Mouse (Mus musculus) hindbrain, embryonic 13.5 days (tissue): ENCODE measurements around the gene Olfr1293-ps. TPM values are rescaled to one million over a fixed set of nuclear protein-coding genes. Genes with fewer than 3 reads are reported as not detected.

Experiments used
- ATAC-seq: fragments of 200-750 bp; cut with Nextera tagmentation; 2 replicates; pipeline ENCODE4 v1.8.0; 2017; ENCODE audit warnings: moderate TSS enrichment; ENCODE audit not compliant: low FRiP score
- H3K27ac ChIP-seq: fragments of 300-500 bp; sonication (generic); 2 replicates; pipeline ENCODE4 v1.5.1; 2015; ENCODE audit warnings: inconsistent platforms, mild to moderate bottlenecking, moderate library complexity
- H3K27me3 ChIP-seq: fragments of 300-500 bp; sonication (generic); 2 replicates; pipeline ENCODE4 v1.6.1; 2015; ENCODE audit warnings: mild to moderate bottlenecking, inconsistent platforms
- H3K36me3 ChIP-seq: fragments of 300-500 bp; sonication (generic); 2 replicates; pipeline ENCODE4 v1.6.1; 2015; ENCODE audit warnings: mild to moderate bottlenecking, inconsistent platforms
- H3K4me1 ChIP-seq: fragments of 300-500 bp; sonication (generic); replicated peaks from 2 replicates; pipeline ENCODE4 v1.6.1; 2015; ENCODE audit warnings: inconsistent platforms
- H3K4me2 ChIP-seq: fragments of 300-500 bp; sonication (generic); 2 replicates; pipeline ENCODE4 v1.6.1; 2015; ENCODE audit warnings: inconsistent platforms, mild to moderate bottlenecking, moderate library complexity
- H3K4me3 ChIP-seq: fragments of 300-500 bp; sonication (generic); 2 replicates; pipeline ENCODE4 v1.5.1; 2015; ENCODE audit warnings: mild to moderate bottlenecking, inconsistent platforms
- H3K9ac ChIP-seq: fragments of 300-500 bp; sonication (generic); 2 replicates; pipeline ENCODE4 v1.6.1; 2015; ENCODE audit warnings: mild to moderate bottlenecking, inconsistent platforms
- H3K9me3 ChIP-seq: fragments of 300-500 bp; sonication (generic); 2 replicates; pipeline ENCODE4 v1.6.1; 2016; ENCODE audit warnings: inconsistent platforms
- WGBS: fragments of 180-500 bp; shearing (Covaris S2); methylation state at CpG from one replicate; pipeline ENCODE4 v1.1.7; 2015; 5-methylcytosine and 5-hydroxymethylcytosine counted together
- polyA plus RNA-seq: library from polyadenylated mRNA; unstranded; fragments of >200 nt; fragmentation: Nextera tagmentation; extraction: Ambion mirVana; gene quantifications from 2 replicates; pipeline ENCODE4 v1.2.1, GENCODE M21; 2015

Gene Olfr1293-ps
- not detected in 2 replicates for polyA plus RNA-seq

GRCm38 (mm10) chr2:111524903-111525302, at the start of gene Olfr1293-ps:
TSS of gene Olfr1293-ps (plus strand) at chr2:111525203.
- Histone ChIP-seq H3K4me2 (no peak within 1 kb of the TSS), H3K4me1 (no peaks in the 10 kb centered on the region), H3K27me3 (no peaks in the 10 kb centered on the region), H3K9ac (no peak within 1 kb of the TSS), H3K36me3 (no peaks in the 10 kb centered on the region), H3K4me3 (no peak within 1 kb of the TSS), H3K27ac (no peak within 1 kb of the TSS), H3K9me3 (no peaks in the 10 kb centered on the region)
- WGBS: 80% methylated on average over 1 of the region's 1 CpGs
- ATAC-seq: no peak

GRCm38 (mm10) chr2:111480519-111480918, 44.5 kb upstream of the Olfr1293-ps start, which contains the start of gene Olfr1289:
TSS of gene Olfr1289 (plus strand) at chr2:111480819.
- no peak for ATAC-seq
- no peak within 1 kb of the TSS for H3K4me2 ChIP-seq
- 93% methylated on average over 1 of the region's 1 CpGs for WGBS

GRCm38 (mm10) chr2:111493729-111494128, 31.3 kb upstream of the Olfr1293-ps start, which contains the start of gene Olfr1290:
TSS of gene Olfr1290 (minus strand) at chr2:111493829.
- Histone ChIP-seq H3K4me2 (no peak within 1 kb of the TSS), H3K4me1 (no peaks in the 10 kb centered on the region), H3K36me3 (no peaks in the 10 kb centered on the region), H3K27me3 (no peaks in the 10 kb centered on the region), H3K9me3 (no peaks in the 10 kb centered on the region), H3K9ac (no peak within 1 kb of the TSS), H3K4me3 (no peak within 1 kb of the TSS), H3K27ac (no peak within 1 kb of the TSS)
- no peak for ATAC-seq
- WGBS: 89% methylated on average over 5 of the region's 5 CpGs

More at GRCm38 (mm10) chr2:111480519-111480918, 44.5 kb upstream of the Olfr1293-ps start, which contains the start of gene Olfr1289:
- no peaks in the 10 kb centered on the region for H3K27me3 ChIP-seq
- no peak within 1 kb of the TSS for H3K27ac ChIP-seq
- no peak within 1 kb of the TSS for H3K9ac ChIP-seq
- no peaks in the 10 kb centered on the region for H3K4me1 ChIP-seq
- H3K9me3 ChIP-seq: no peaks in the 10 kb centered on the region
- H3K4me3 ChIP-seq: no peak within 1 kb of the TSS
- no peaks in the 10 kb centered on the region for H3K36me3 ChIP-seq

GRCm38 (mm10) chr2:111496880-111497279, 28.1 kb upstream of the Olfr1293-ps start, which contains the start of gene Olfr1291-ps1:
TSS of gene Olfr1291-ps1 (plus strand) at chr2:111497180.
- 89% methylated on average over 3 of the region's 3 CpGs for WGBS
- H3K27me3 ChIP-seq: no peaks in the 10 kb centered on the region
- no peak within 1 kb of the TSS for H3K27ac ChIP-seq
- H3K4me2 ChIP-seq: no peak within 1 kb of the TSS
- no peaks in the 10 kb centered on the region for H3K9me3 ChIP-seq
- H3K36me3 ChIP-seq: no peaks in the 10 kb centered on the region
- H3K4me3 ChIP-seq: no peak within 1 kb of the TSS
- ATAC-seq: no peak
- no peaks in the 10 kb centered on the region for H3K4me1 ChIP-seq
- no peak within 1 kb of the TSS for H3K9ac ChIP-seq

- no peak overlapping the region for H3K4me3 ChIP-seq
- no peaks in the 10 kb centered on the region for H3K9me3 ChIP-seq
- 93% methylated on average over 10 of the region's 10 CpGs for WGBS
- no peak overlapping the region for H3K4me2 ChIP-seq
- no peaks in the 10 kb centered on the region for H3K36me3 ChIP-seq
- no peak overlapping the region for H3K9ac ChIP-seq
- ATAC-seq: no peak
- H3K27me3 ChIP-seq: no peaks in the 10 kb centered on the region
- H3K4me1 ChIP-seq: no peaks in the 10 kb centered on the region
- H3K27ac ChIP-seq: no peak overlapping the region
These were observed 7.6 kb upstream of the Olfr1293-ps start for GRCm38 (mm10) chr2:111517451-111517850.

- Histone ChIP-seq H3K4me1 (no peaks in the 10 kb centered on the region), H3K9ac (no peak within 1 kb of the TSS), H3K4me2 (no peak within 1 kb of the TSS), H3K27ac (no peak within 1 kb of the TSS), H3K4me3 (no peak within 1 kb of the TSS), H3K27me3 (no peaks in the 10 kb centered on the region), H3K9me3 (no peaks in the 10 kb centered on the region), H3K36me3 (no peaks in the 10 kb centered on the region)
- no peak for ATAC-seq
- 59% methylated on average over 1 of the region's 1 CpGs for WGBS
These were observed 15.2 kb downstream of the Olfr1293-ps start, which contains the start of gene Olfr1294 for GRCm38 (mm10) chr2:111540191-111540590. TSS of gene Olfr1294 (minus strand) at chr2:111540291.

- Histone ChIP-seq H3K27ac (no peak within 1 kb of the TSS), H3K4me2 (no peak within 1 kb of the TSS), H3K36me3 (no peaks in the 10 kb centered on the region), H3K4me1 (no peaks in the 10 kb centered on the region), H3K27me3 (no peaks in the 10 kb centered on the region), H3K9ac (no peak within 1 kb of the TSS), H3K9me3 (no peaks in the 10 kb centered on the region), H3K4me3 (no peak within 1 kb of the TSS)
- ATAC-seq: no peak
These were observed 44.6 kb downstream of the Olfr1293-ps start, which contains the start of gene Olfr1295 for GRCm38 (mm10) chr2:111569581-111569980. TSS of gene Olfr1295 (minus strand) at chr2:111569681.

Other genes starting within 250 kb of the Olfr1293-ps start
- gene Olfr1278, start 235.1 kb upstream of the Olfr1293-ps start, polyA plus RNA-seq: not detected in 2 replicates
- not detected in 2 replicates for gene Olfr1279, start 224.6 kb upstream of the Olfr1293-ps start, polyA plus RNA-seq
- not detected in 2 replicates for gene Olfr1280, start 211.2 kb upstream of the Olfr1293-ps start, polyA plus RNA-seq
- gene Olfr1281, start 198.7 kb upstream of the Olfr1293-ps start, polyA plus RNA-seq: not detected in 2 replicates
- gene Olfr1282, start 189.1 kb upstream of the Olfr1293-ps start, polyA plus RNA-seq: not detected in 2 replicates
- not detected in 2 replicates for gene Olfr1283, start 158.4 kb upstream of the Olfr1293-ps start, polyA plus RNA-seq
- not detected in 2 replicates for gene Olfr1284, start 149.7 kb upstream of the Olfr1293-ps start, polyA plus RNA-seq
- gene Olfr1286, start 102.1 kb upstream of the Olfr1293-ps start, polyA plus RNA-seq: not detected in 2 replicates
- not detected in 2 replicates for gene Olfr1287, start 76.1 kb upstream of the Olfr1293-ps start, polyA plus RNA-seq
- not detected in 2 replicates for gene Olfr1288, start 51.1 kb upstream of the Olfr1293-ps start, polyA plus RNA-seq
- gene Olfr1289, start 44.4 kb upstream of the Olfr1293-ps start, polyA plus RNA-seq: not detected in 2 replicates
- not detected in 2 replicates for gene Olfr1290, start 31.4 kb upstream of the Olfr1293-ps start, polyA plus RNA-seq
- not detected in 2 replicates for gene Olfr1291-ps1, start 28.0 kb upstream of the Olfr1293-ps start, polyA plus RNA-seq
- not detected in 2 replicates for gene Olfr1294, start 15.1 kb downstream of the Olfr1293-ps start, polyA plus RNA-seq
- gene Olfr1295, start 44.5 kb downstream of the Olfr1293-ps start, polyA plus RNA-seq: not detected in 2 replicates
- gene Olfr1297, start 101.3 kb downstream of the Olfr1293-ps start, polyA plus RNA-seq: not detected in 2 replicates
- gene Olfr1298, start 124.0 kb downstream of the Olfr1293-ps start, polyA plus RNA-seq: not detected in 2 replicates
- not detected in 2 replicates for gene Olfr1299, start 136.2 kb downstream of the Olfr1293-ps start, polyA plus RNA-seq
- gene Olfr1301, start 225.8 kb downstream of the Olfr1293-ps start, polyA plus RNA-seq: not detected in 2 replicates